Mouse (Mus musculus) C2C12 (cell line): Measurements from ENCODE around the gene Pth2.

ENCODE experiments used
- CEBPB ChIP-seq: IDR thresholded peaks from one replicate; pipeline ENCODE4 v1.6.1; 2011; ENCODE audit warnings: low read depth, mild to moderate bottlenecking, control low read depth, moderate library complexity
- CTCF ChIP-seq: IDR thresholded peaks from one replicate; pipeline ENCODE4 v1.5.1; 2011; ENCODE audit not compliant: control insufficient read depth, insufficient read depth, insufficient read length
- MYOD1 ChIP-seq: IDR thresholded peaks from one replicate; pipeline ENCODE4 v1.6.1; 2011; ENCODE audit warnings: low read depth; ENCODE audit not compliant: control insufficient read depth, insufficient read length

- TF ChIP-seq CTCF (no peak), CEBPB (no peak), MYOD1 (no peak)
These were observed 12.9 kb upstream of the Pth2 start for GRCm38 (mm10) chr7:45167761-45168445.
